Mouse (Mus musculus) embryonic facial prominence, embryonic 13.5 days (tissue): ENCODE data around the gene Srrt. TPM values are rescaled to one million over a fixed set of nuclear protein-coding genes. Genes with fewer than 3 reads are reported as not detected.

Experiments
- ATAC-seq: fragments of 200-750 bp; cut with Nextera tagmentation; 2 replicates; pipeline ENCODE4 v1.8.0; 2017; ENCODE audit warnings: low read depth; ENCODE audit not compliant: insufficient number of reproducible peaks, insufficient read depth, low FRiP score, low TSS enrichment
- H3K27ac ChIP-seq: fragments of 300-500 bp; sonication (generic); 2 replicates; pipeline ENCODE4 v1.5.1; 2015; ENCODE audit warnings: moderate library complexity, mild to moderate bottlenecking, inconsistent platforms
- H3K27me3 ChIP-seq: fragments of 300-500 bp; sonication (generic); 2 replicates; pipeline ENCODE4 v1.6.1; 2015; ENCODE audit warnings: mild to moderate bottlenecking, inconsistent platforms
- H3K36me3 ChIP-seq: fragments of 300-500 bp; sonication (generic); 2 replicates; pipeline ENCODE4 v1.6.1; 2015; ENCODE audit warnings: mild to moderate bottlenecking, inconsistent platforms
- H3K4me1 ChIP-seq: fragments of 300-500 bp; sonication (generic); 2 replicates; pipeline ENCODE4 v1.6.1; 2015; ENCODE audit warnings: inconsistent platforms
- H3K4me2 ChIP-seq: fragments of 300-500 bp; sonication (generic); 2 replicates; pipeline ENCODE4 v1.6.1; 2015; ENCODE audit warnings: moderate library complexity, mild to moderate bottlenecking, inconsistent platforms
- H3K4me3 ChIP-seq: fragments of 300-500 bp; sonication (generic); 2 replicates; pipeline ENCODE4 v1.5.1; 2015; ENCODE audit warnings: mild to moderate bottlenecking, inconsistent platforms
- H3K9ac ChIP-seq: fragments of 300-500 bp; sonication (generic); 2 replicates; pipeline ENCODE4 v1.6.1; 2015; ENCODE audit warnings: mild to moderate bottlenecking, inconsistent platforms
- H3K9me3 ChIP-seq: fragments of 300-500 bp; sonication (generic); 2 replicates; pipeline ENCODE4 v1.6.1; 2016; ENCODE audit warnings: inconsistent platforms
- WGBS: fragments of 180-500 bp; shearing (Covaris S2); methylation state at CpG from one replicate; pipeline ENCODE4 v1.1.7; 2015; ENCODE audit warnings: mixed read lengths; 5-methylcytosine and 5-hydroxymethylcytosine counted together
- polyA plus RNA-seq: library from polyadenylated mRNA; unstranded; fragments of >200 nt; fragmentation: Nextera tagmentation; extraction: Ambion mirVana; gene quantifications from 2 replicates; pipeline ENCODE4 v1.2.1, GENCODE M21; 2015

Srrt gene
- polyA plus RNA-seq, 1 experiment from 2014 or later: 143 TPM

DNA sequence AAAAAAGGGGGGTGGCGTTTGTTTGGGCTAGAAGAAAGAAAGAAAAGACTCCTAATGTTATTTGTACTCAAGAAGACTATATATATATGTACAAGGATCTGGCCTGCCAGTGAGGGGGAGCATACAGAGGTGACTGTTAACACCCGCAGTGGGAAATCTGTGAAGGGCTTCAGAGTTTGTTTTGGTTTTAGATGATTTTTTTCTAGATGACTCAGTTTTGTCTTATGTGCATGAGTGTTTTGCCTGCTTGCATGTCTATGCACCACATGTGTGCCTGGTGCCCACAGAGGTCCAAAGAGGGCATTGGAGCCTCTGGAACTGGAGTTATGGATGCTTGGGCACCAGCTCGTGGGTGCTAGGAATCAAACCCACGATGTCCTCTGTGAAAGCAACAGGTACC lies 39.5 kb upstream of the Srrt start:
- no peaks in the 10 kb centered on the region for H3K9me3 ChIP-seq
- peaks cover 26% of the 10 kb centered on the region for H3K4me1 ChIP-seq
- 88% methylated on average over 4 of the region's 4 CpGs for WGBS
- H3K4me2 ChIP-seq: no peak overlapping the region
- no peaks in the 10 kb centered on the region for H3K27me3 ChIP-seq
- H3K9ac ChIP-seq: no peak overlapping the region
- no peak for ATAC-seq
- no peaks in the 10 kb centered on the region for H3K36me3 ChIP-seq
- H3K4me3 ChIP-seq: no peak overlapping the region
- H3K27ac ChIP-seq: no peak overlapping the region

- H3K4me1 ChIP-seq: peaks cover 21% of the 10 kb centered on the region
- no peak overlapping the region for H3K4me3 ChIP-seq
- WGBS: 75% methylated on average over 1 of the region's 1 CpGs
- H3K9me3 ChIP-seq: no peaks in the 10 kb centered on the region
- ATAC-seq: no peak
- no peak overlapping the region for H3K4me2 ChIP-seq
- H3K9ac ChIP-seq: no peak overlapping the region
- H3K27ac ChIP-seq: no peak overlapping the region
- no peaks in the 10 kb centered on the region for H3K27me3 ChIP-seq
- H3K36me3 ChIP-seq: no peaks in the 10 kb centered on the region
Observed at GRCm38 (mm10) chr5:137346388-137346787, 38.9 kb upstream of the Srrt start.

GRCm38 (mm10) chr5:137345821-137346220 lies 38.3 kb upstream of the Srrt start:
- WGBS: 21% methylated on average over 9 of the region's 9 CpGs
- H3K4me2 ChIP-seq: peak overlapping the region; percentile 27; the same call in 1 of the 2 replicates
- H3K4me3 ChIP-seq: no peak overlapping the region
- H3K9me3 ChIP-seq: no peaks in the 10 kb centered on the region
- no peaks in the 10 kb centered on the region for H3K36me3 ChIP-seq
- H3K27ac ChIP-seq: no peak overlapping the region
- peaks cover 20% of the 10 kb centered on the region for H3K4me1 ChIP-seq
- H3K27me3 ChIP-seq: no peaks in the 10 kb centered on the region
- H3K9ac ChIP-seq: no peak overlapping the region
- no peak for ATAC-seq

DNA sequence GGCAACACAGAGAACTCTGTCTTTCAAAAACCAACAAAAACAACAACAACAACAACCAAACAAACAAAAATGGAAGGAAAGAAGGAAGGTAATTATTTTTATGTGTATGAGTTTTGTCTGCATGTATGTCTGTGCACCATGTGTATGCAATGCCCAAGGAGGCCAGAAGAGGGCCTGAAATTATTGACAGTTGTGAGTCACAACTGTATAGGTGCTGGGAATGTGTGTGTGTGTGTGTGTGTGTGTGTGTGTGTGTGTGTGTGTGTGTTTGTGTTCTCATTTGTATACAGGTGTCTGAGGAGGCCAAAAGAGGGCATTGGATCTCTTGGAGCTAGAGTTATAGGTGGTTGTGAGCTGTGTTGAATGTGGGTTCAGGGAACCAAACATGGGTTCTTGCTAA lies 36.4 kb upstream of the Srrt start:
- Histone ChIP-seq H3K27ac (no peak overlapping the region), H3K36me3 (no peaks in the 10 kb centered on the region), H3K4me1 (peaks cover 27% of the 10 kb centered on the region), H3K9ac (no peak overlapping the region), H3K4me3 (no peak overlapping the region), H3K27me3 (no peaks in the 10 kb centered on the region), H3K9me3 (no peaks in the 10 kb centered on the region), H3K4me2 (no peak overlapping the region)
- ATAC-seq: no peak

GRCm38 (mm10) chr5:137343412-137343811 lies 35.9 kb upstream of the Srrt start:
- 95% methylated on average over 5 of the region's 5 CpGs for WGBS
- H3K4me3 ChIP-seq: no peak overlapping the region
- H3K4me2 ChIP-seq: no peak overlapping the region
- no peak overlapping the region for H3K27ac ChIP-seq
- H3K36me3 ChIP-seq: no peaks in the 10 kb centered on the region
- ATAC-seq: no peak
- peaks cover 26% of the 10 kb centered on the region for H3K4me1 ChIP-seq
- no peaks in the 10 kb centered on the region for H3K9me3 ChIP-seq
- H3K27me3 ChIP-seq: no peaks in the 10 kb centered on the region
- no peak overlapping the region for H3K9ac ChIP-seq

GRCm38 (mm10) chr5:137342407-137343012 lies 35.0 kb upstream of the Srrt start:
- H3K27ac ChIP-seq: no peak overlapping the region
- no peaks in the 10 kb centered on the region for H3K27me3 ChIP-seq
- 71% methylated on average over 7 of the region's 7 CpGs for WGBS
- H3K9ac ChIP-seq: no peak overlapping the region
- no peak for ATAC-seq
- H3K4me1 ChIP-seq: peaks cover 22% of the 10 kb centered on the region
- no peak overlapping the region for H3K4me2 ChIP-seq
- H3K9me3 ChIP-seq: no peaks in the 10 kb centered on the region
- H3K36me3 ChIP-seq: no peaks in the 10 kb centered on the region
- H3K4me3 ChIP-seq: no peak overlapping the region

GRCm38 (mm10) chr5:137340222-137340621 lies 32.7 kb upstream of the Srrt start:
- no peak for ATAC-seq
- peak overlapping the region; percentile 90 for H3K27ac ChIP-seq
- WGBS: 69% methylated on average over 6 of the region's 6 CpGs
- no peak overlapping the region for H3K4me3 ChIP-seq
- no peaks in the 10 kb centered on the region for H3K36me3 ChIP-seq
- no peaks in the 10 kb centered on the region for H3K9me3 ChIP-seq
- H3K9ac ChIP-seq: no peak overlapping the region
- peaks cover 17% of the 10 kb centered on the region for H3K4me1 ChIP-seq
- no peaks in the 10 kb centered on the region for H3K27me3 ChIP-seq
- peak overlapping the region; percentile 75; the same call in 1 of the 2 replicates for H3K4me2 ChIP-seq

- H3K27ac ChIP-seq: peak overlapping the region; percentile 90
- H3K27me3 ChIP-seq: no peaks in the 10 kb centered on the region
- H3K36me3 ChIP-seq: no peaks in the 10 kb centered on the region
- 8% methylated on average over 22 of the region's 22 CpGs for WGBS
- H3K9me3 ChIP-seq: no peaks in the 10 kb centered on the region
- peak overlapping the region; percentile 46 for H3K4me3 ChIP-seq
- H3K4me1 ChIP-seq: peaks cover 17% of the 10 kb centered on the region
- peak overlapping the region; percentile 73 for H3K9ac ChIP-seq
- H3K4me2 ChIP-seq: peak overlapping the region; percentile 75
- peak; percentile 60; the same call in 1 of the 2 replicates for ATAC-seq
Observed at GRCm38 (mm10) chr5:137339290-137339979, 32.0 kb upstream of the Srrt start.

DNA sequence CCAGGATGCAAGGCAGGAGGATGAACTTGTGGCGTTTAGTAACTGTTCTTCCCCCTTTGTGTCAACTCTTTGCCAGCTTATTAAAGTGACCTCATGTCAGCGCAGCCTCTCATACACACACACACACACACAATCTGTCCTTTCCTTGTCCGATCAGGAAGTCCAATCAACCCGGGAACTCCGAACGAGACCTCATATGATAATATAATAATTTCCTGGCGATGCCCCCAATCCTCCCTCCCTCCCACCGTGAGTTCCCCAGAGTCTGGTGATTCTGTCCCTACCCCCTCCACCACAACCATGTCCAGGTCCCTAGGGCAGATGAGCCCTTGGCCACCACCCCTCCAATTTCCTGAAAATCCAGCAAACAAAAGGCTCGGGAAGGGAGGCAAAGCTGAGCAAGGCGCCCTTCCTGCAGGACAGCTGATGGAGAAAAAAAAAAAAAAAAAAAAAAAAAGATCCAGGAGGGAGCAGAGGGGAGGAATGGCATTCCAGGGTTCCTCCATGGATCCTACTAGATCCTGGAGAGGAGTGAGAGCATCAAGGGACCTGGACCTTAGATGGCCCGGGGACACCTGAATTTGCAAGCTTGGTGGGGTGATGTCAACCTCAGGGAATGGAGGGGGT lies 31.3 kb upstream of the Srrt start:
- 4% methylated on average over 11 of the region's 11 CpGs for WGBS
- Histone ChIP-seq H3K27me3 (no peaks in the 10 kb centered on the region), H3K4me2 (peak overlapping the region; percentile 75), H3K9me3 (no peaks in the 10 kb centered on the region), H3K4me3 (peak overlapping the region; percentile 46), H3K27ac (peak overlapping the region; percentile 90), H3K4me1 (peaks cover 20% of the 10 kb centered on the region), H3K36me3 (no peaks in the 10 kb centered on the region), H3K9ac (peak overlapping the region; percentile 73)
- ATAC-seq: no peak

- peaks cover 20% of the 10 kb centered on the region for H3K4me1 ChIP-seq
- WGBS: 0% methylated on average over 19 of the region's 19 CpGs
Observed at GRCm38 (mm10) chr5:137338256-137338655, 30.8 kb upstream of the Srrt start.

GRCm38 (mm10) chr5:137337190-137337589 lies 29.7 kb upstream of the Srrt start:
- Histone ChIP-seq H3K9me3 (no peaks in the 10 kb centered on the region), H3K4me1 (peaks cover 30% of the 10 kb centered on the region), H3K9ac (peak overlapping the region; percentile 6; the same call in 1 of the 2 replicates), H3K36me3 (no peaks in the 10 kb centered on the region), H3K27me3 (no peaks in the 10 kb centered on the region), H3K4me3 (no peak overlapping the region), H3K27ac (no peak overlapping the region), H3K4me2 (no peak overlapping the region; the same call in 1 of the 2 replicates)
- 30% methylated on average over 8 of the region's 8 CpGs for WGBS
- ATAC-seq: no peak

More at GRCm38 (mm10) chr5:137338256-137338655, 30.8 kb upstream of the Srrt start:
- no peaks in the 10 kb centered on the region for H3K27me3 ChIP-seq
- H3K9ac ChIP-seq: peak overlapping the region; percentile 73
- peak overlapping the region; percentile 90 for H3K27ac ChIP-seq
- H3K36me3 ChIP-seq: no peaks in the 10 kb centered on the region
- H3K9me3 ChIP-seq: no peaks in the 10 kb centered on the region
- peak; percentile 78 for ATAC-seq
- H3K4me3 ChIP-seq: peak overlapping the region; percentile 46
- H3K4me2 ChIP-seq: peak overlapping the region; percentile 75

DNA sequence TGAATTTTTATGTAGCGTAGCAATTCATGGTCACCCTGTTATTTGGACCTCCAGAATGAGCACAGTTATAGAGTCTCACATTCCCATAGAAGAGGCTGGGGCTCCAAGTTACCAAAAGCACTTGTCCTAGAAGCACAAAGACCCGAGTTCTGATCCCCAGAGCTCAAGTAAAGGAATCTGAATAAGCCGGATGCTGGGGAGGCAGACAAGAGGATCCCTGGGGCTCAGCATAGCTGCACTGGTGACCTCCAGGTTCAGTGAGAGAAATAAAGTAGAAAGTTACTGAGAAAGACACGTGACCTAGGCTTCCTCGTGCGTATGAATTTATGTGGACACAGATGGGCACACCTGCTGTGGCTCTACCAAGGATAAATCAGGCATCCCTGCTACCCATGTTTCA lies 27.6 kb upstream of the Srrt start:
- Histone ChIP-seq H3K4me3 (no peak overlapping the region), H3K36me3 (peaks cover 4% of the 10 kb centered on the region; the same call in 1 of the 2 replicates), H3K4me1 (peaks cover 30% of the 10 kb centered on the region), H3K9ac (peak overlapping the region; percentile 27; the same call in 1 of the 2 replicates), H3K27me3 (no peaks in the 10 kb centered on the region), H3K4me2 (no peak overlapping the region), H3K9me3 (no peaks in the 10 kb centered on the region), H3K27ac (no peak overlapping the region)
- ATAC-seq: no peak
- 76% methylated on average over 6 of the region's 6 CpGs for WGBS
